1 mouse cellular context compared by ENCODE assay signal in genomic region chr11:15096900-15097299, GRCm38 (mm10).
TF ChIP-seq lines count a peak whose summit lies in the region.

No protein-coding gene starts in this region.

TF ChIP-seq in MEL, 35 proteins besides CTCF, POLR2A, EP300 and RAD21 (continued from another document):
- TF ChIP-seq POLR2AphosphoS5 (IDR thresholded peaks at IDR 0.05; ENCODE audit: borderline replicate concordance, low read depth, low read length) (no peak), MAX (IDR thresholded peaks at IDR 0.05; ENCODE audit: low read length) (no peak)
